In the genomic region with DNA sequence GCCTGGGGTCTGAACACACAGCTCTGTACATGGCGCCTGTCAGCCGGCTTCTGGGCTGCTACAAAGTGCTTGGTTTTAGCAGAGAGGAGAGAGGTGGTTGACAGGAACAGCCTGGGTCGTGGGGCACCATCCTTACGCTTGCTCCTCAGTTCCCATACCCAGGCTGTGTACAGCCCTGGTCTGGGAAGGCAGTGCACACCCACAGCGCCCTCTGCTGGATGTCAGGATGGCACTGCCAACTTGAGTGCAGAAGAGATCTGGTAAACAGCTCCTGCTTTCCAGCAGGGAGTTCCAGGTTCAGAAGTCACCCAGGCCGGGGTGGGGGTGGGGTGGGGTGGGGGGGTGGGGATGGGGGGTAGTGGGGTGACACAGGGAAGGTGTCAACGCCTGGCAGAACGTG, we compare ENCODE assay signal across 9 mouse cellular contexts.
DNase-seq lines count a peak whose midpoint lies in the region; ATAC-seq and TF ChIP-seq lines count a peak whose summit lies in the region.
"Had no signal": no experiment of that assay in that cellular context is flagged by ENCODE, and none has a peak within 500 bp of the region (broad histone marks: within the 10 kb centered on the region; RNA-seq: fewer than 3 reads in every experiment).

No protein-coding gene starts in this region.

- no peak overlapping the region for H3K4me2 ChIP-seq in forebrain, embryonic 14.5 days (ENCODE audit: low read length)
- H3K4me2 ChIP-seq in lung, embryonic 16.5 days (ENCODE audit: low read depth, low read length), result no peak overlapping the region

- peak; percentile 28 for DNase-seq in c-Kit-positive CD71-positive TER-119-positive erythroid progenitor cells, embryonic 14.5 days (ENCODE audit: low spot score)
- DNase-seq in forebrain, embryonic 14.5 days (ENCODE audit: low spot score), result peak; percentile 92
- DNase-seq in heart, postnatal 36 days, result peak; percentile 77 to 84
- DNase-seq in layer of hippocampus, adult 11-12 months (ENCODE audit: low spot score), result peak; percentile 91
- DNase-seq in retina, embryonic 14.5 days (ENCODE audit: low spot score), result peak; percentile 91
- DNase-seq in urinary bladder, adult 2 months (ENCODE audit: low spot score), result peak; percentile 44

- H3K9me3 ChIP-seq in ES-Bruce4 (replicated peaks; ENCODE audit: control insufficient read depth, insufficient read depth, low read length, poor library complexity, severe bottlenecking), result no peaks in the 10 kb centered on the region
- no peaks in the 10 kb centered on the region for H3K9me3 ChIP-seq in forebrain, embryonic 14.5 days (replicated peaks; ENCODE audit: control insufficient read depth, low read length)
- no peaks in the 10 kb centered on the region for H3K9me3 ChIP-seq in lung, embryonic 16.5 days (ENCODE audit: control insufficient read depth, low read length)

- no peaks in the 10 kb centered on the region for H3K27me3 ChIP-seq in ES-Bruce4 (ENCODE audit: control insufficient read depth, insufficient read depth, low read length, poor library complexity, severe bottlenecking)
- H3K27me3 ChIP-seq in forebrain, embryonic 14.5 days (replicated peaks; ENCODE audit: control insufficient read depth, insufficient read depth, low read length), result peaks cover 2% of the 10 kb centered on the region; the same call in 1 of the 2 replicates
- H3K27me3 ChIP-seq in lung, embryonic 16.5 days (ENCODE audit: control insufficient read depth, insufficient read depth, low read depth, low read length), result no peaks in the 10 kb centered on the region

- WGBS in forebrain, embryonic 14.5 days, result 8% methylated on average over 8 of the region's 8 CpGs
- 10% methylated on average over 8 of the region's 8 CpGs for WGBS in lung, embryonic 16.5 days

- TF ChIP-seq POLR2A in ES-Bruce4 (IDR thresholded peaks at IDR 0.05; ENCODE audit: insufficient read depth, low read length), result no peak

- no peak overlapping the region for H3K27ac ChIP-seq in ES-Bruce4 (ENCODE audit: insufficient read depth, low read length)
- no peak overlapping the region for H3K27ac ChIP-seq in forebrain, embryonic 14.5 days (ENCODE audit: low read depth, low read length)
- H3K27ac ChIP-seq in lung, embryonic 16.5 days (ENCODE audit: low read length), result no peak overlapping the region

- TF ChIP-seq EP300 in ES-Bruce4 (IDR thresholded peaks at IDR 0.05; ENCODE audit: insufficient read depth, low read depth, low read length), result no peak

- no peaks in the 10 kb centered on the region for H3K4me1 ChIP-seq in ES-Bruce4 (ENCODE audit: control insufficient read depth, insufficient read depth, low read length)
- no peaks in the 10 kb centered on the region for H3K4me1 ChIP-seq in forebrain, embryonic 14.5 days (ENCODE audit: control insufficient read depth, insufficient read depth, low read length)
- H3K4me1 ChIP-seq in lung, embryonic 16.5 days (replicated peaks; ENCODE audit: control insufficient read depth, insufficient read depth, low read length), result no peaks in the 10 kb centered on the region

- H3K4me3 ChIP-seq in ES-Bruce4 (ENCODE audit: low read depth, low read length), result no peak overlapping the region
- no peak overlapping the region for H3K4me3 ChIP-seq in forebrain, embryonic 14.5 days (ENCODE audit: low read depth, low read length)
- H3K4me3 ChIP-seq in lung, embryonic 16.5 days (ENCODE audit: low read length), result no peak overlapping the region
- H3K4me3 ChIP-seq: erythroblast, embryonic 14.5 days had no signal

- peak; percentile 92 for TF ChIP-seq CTCF in ES-Bruce4 (IDR thresholded peaks at IDR 0.05; ENCODE audit: low read depth, low read length)

- no peak overlapping the region for H3K9ac ChIP-seq in ES-Bruce4 (ENCODE audit: low read depth, poor library complexity, severe bottlenecking)
- no peak overlapping the region for H3K9ac ChIP-seq in forebrain, embryonic 14.5 days (ENCODE audit: low read length)
- H3K9ac ChIP-seq in lung, embryonic 16.5 days (ENCODE audit: low read length), result no peak overlapping the region

- intact Hi-C loops in heart, postnatal 36 days (cut with DNase I), result loop anchor here (1.0 to 2.0 kb wide), 3 partner anchors 57 to 139 kb away; no protein-coding TSS in a partner anchor

- H3K36me3 ChIP-seq in ES-Bruce4 (ENCODE audit: control insufficient read depth, insufficient read depth, low read length, poor library complexity, severe bottlenecking), result no peaks in the 10 kb centered on the region
- no peaks in the 10 kb centered on the region for H3K36me3 ChIP-seq in forebrain, embryonic 14.5 days (ENCODE audit: control insufficient read depth, insufficient read depth, low read length)
- H3K36me3 ChIP-seq in lung, embryonic 16.5 days (ENCODE audit: control insufficient read depth, insufficient read depth, low read length), result no peaks in the 10 kb centered on the region

- peak; percentile 89 for ATAC-seq in forebrain, embryonic 14.5 days
- ATAC-seq in lung, embryonic 16.5 days (ENCODE audit: low read depth), result peak; percentile 86

Comparison
In these comparisons a context has a peak if more than half of its experiments do, and no peak if none do; other contexts are left out.
1. DNase-seq: peak in every context shown above with its lines; median percentile 92 in forebrain, embryonic 14.5 days; 91 in layer of hippocampus, adult 11-12 months; 91 in retina, embryonic 14.5 days; 80 in heart, postnatal 36 days; 44 in urinary bladder, adult 2 months; 28 in c-Kit-positive CD71-positive TER-119-positive erythroid progenitor cells, embryonic 14.5 days.